Mouse (Mus musculus) kidney, postnatal 0 days (tissue): ENCODE results near the gene Ccnq. TPM values are rescaled to one million over a fixed set of nuclear protein-coding genes. Genes with fewer than 3 reads are reported as not detected.

Source experiments
- ATAC-seq: fragments of 200-750 bp; cut with Nextera tagmentation; replicated peaks from 2 replicates; pipeline ENCODE4 v1.8.0; 2017; ENCODE audit warnings: low read depth, moderate number of reproducible peaks, moderate TSS enrichment, moderate library complexity; ENCODE audit not compliant: low FRiP score
- DNase-seq: peaks from one replicate; pipeline ENCODE4 v3.0.0-alpha.2; 2016; ENCODE audit warnings: low spot score
- H3K27ac ChIP-seq: fragments of 300-500 bp; sonication (generic); 2 replicates; pipeline ENCODE4 v1.5.1; 2014; ENCODE audit warnings: mild to moderate bottlenecking
- H3K27me3 ChIP-seq: fragments of 300-500 bp; sonication (generic); 2 replicates; pipeline ENCODE4 v1.6.1; 2014; ENCODE audit warnings: low read length, mixed read lengths; ENCODE audit not compliant: insufficient read depth
- H3K36me3 ChIP-seq: fragments of 300-500 bp; sonication (generic); 2 replicates; pipeline ENCODE4 v1.6.1; 2014; ENCODE audit warnings: low read length, mixed read lengths; ENCODE audit not compliant: insufficient read depth
- H3K4me1 ChIP-seq: fragments of 300-500 bp; sonication (generic); replicated peaks from 2 replicates; pipeline ENCODE4 v1.6.1; 2014; ENCODE audit warnings: antibody characterized with exemption, low read length, mixed read lengths; ENCODE audit not compliant: insufficient read depth
- H3K4me2 ChIP-seq: fragments of 300-500 bp; sonication (generic); 2 replicates; pipeline ENCODE4 v1.6.1; 2014; ENCODE audit warnings: mild to moderate bottlenecking, low read length, moderate library complexity, mixed read lengths
- H3K4me3 ChIP-seq: fragments of 300-500 bp; sonication (generic); replicated peaks from 2 replicates; pipeline ENCODE4 v1.5.1; 2014; ENCODE audit warnings: low read depth, low read length
- H3K9ac ChIP-seq: fragments of 300-500 bp; sonication (generic); 2 replicates; pipeline ENCODE4 v1.6.1; 2014; ENCODE audit warnings: low read depth, low read length
- H3K9me3 ChIP-seq: fragments of 300-500 bp; sonication (generic); replicated peaks from 2 replicates; pipeline ENCODE4 v1.6.1; 2016; ENCODE audit warnings: low read length, inconsistent platforms, mixed read lengths
- CTCF ChIP-seq: IDR thresholded peaks from 2 replicates; pipeline ENCODE4 v1.5.1; 2016; ENCODE audit warnings: antibody characterized with exemption, low read depth, mild to moderate bottlenecking, moderate library complexity
- WGBS: fragments of 180-500 bp; shearing (Covaris S2); extraction: QIAGEN DNeasy Blood & Tissue Kit; methylation state at CpG from one replicate; pipeline ENCODE4 v1.1.7; 2014; 5-methylcytosine and 5-hydroxymethylcytosine counted together
- polyA plus RNA-seq: library from polyadenylated mRNA; unstranded; fragments of >200 nt; fragmentation: Nextera tagmentation; extraction: Ambion mirVana; gene quantifications from 2 replicates; pipeline ENCODE4 v1.2.1, GENCODE M21; 2015

Ccnq gene
- polyA plus RNA-seq, 1 experiment from 2014 or later: 55.8 TPM

GRCm38 (mm10) chr11:78791582-78791981, 40.1 kb upstream of the Ccnq start:
- Histone ChIP-seq H3K4me1 (0 out of 2 replicates have a peak, but pooled peaks cover 5% of the 10 kb centered on the region), H3K4me3 (no peak overlapping the region), H3K36me3 (no peaks in the 10 kb centered on the region), H3K27me3 (no peaks in the 10 kb centered on the region), H3K4me2 (no peak overlapping the region), H3K9ac (no peak overlapping the region), H3K9me3 (no peaks in the 10 kb centered on the region), H3K27ac (peak overlapping the region; percentile 70)
- 20% methylated on average over 4 of the region's 4 CpGs for WGBS
- ATAC-seq (peak; percentile 66), DNase-seq (peak; percentile 71)
- TF ChIP-seq CTCF: no peak

DNA sequence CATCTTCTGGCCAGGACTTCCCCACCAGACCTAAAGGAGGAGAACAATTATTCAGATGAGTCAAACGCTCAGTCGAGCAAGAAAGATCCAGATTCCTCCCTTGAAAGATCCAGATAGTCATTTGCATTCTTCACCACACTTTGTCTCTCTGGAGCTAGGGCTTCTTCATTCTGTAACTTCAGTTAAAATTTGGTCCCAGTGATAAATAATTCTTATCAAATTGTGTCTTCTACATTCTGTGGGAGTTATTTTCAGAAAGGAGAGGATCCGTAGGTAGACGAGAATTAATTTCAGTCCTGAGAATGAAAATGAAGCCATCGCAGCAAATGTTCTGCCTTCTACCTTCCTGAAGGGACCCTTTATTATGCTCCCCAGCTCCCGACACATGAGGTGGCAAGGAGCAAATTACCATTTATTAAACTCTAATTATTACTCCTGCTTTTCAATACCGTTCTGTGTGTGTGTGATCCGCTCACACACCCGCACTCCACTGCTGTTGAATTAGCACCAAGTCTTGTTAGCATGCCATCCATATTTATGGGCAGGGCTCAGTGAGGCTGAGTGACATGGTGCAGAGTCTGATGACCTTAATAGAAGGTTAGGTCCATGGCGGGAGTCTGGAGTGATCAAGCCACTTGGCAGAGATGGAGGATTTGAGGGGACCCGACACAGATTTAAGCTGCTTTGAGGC, 38.0 kb upstream of the Ccnq start:
- DNase-seq (no peak), ATAC-seq (no peak)
- no peaks in the 10 kb centered on the region for H3K9me3 ChIP-seq
- H3K27me3 ChIP-seq: no peaks in the 10 kb centered on the region
- WGBS: 84% methylated on average over 11 of the region's 11 CpGs
- H3K9ac ChIP-seq: no peak overlapping the region
- no peak overlapping the region for H3K4me3 ChIP-seq
- no peak overlapping the region for H3K27ac ChIP-seq
- TF ChIP-seq CTCF: no peak
- 0 out of 2 replicates have a peak, but pooled peaks cover 5% of the 10 kb centered on the region for H3K4me1 ChIP-seq
- H3K36me3 ChIP-seq: no peaks in the 10 kb centered on the region
- no peak overlapping the region for H3K4me2 ChIP-seq

- no peak overlapping the region for H3K4me2 ChIP-seq
- no peak for ATAC-seq
- H3K9ac ChIP-seq: no peak overlapping the region
- no peaks in the 10 kb centered on the region for H3K9me3 ChIP-seq
- no peak for DNase-seq
- WGBS: 59% methylated on average over 7 of the region's 7 CpGs
- H3K27me3 ChIP-seq: no peaks in the 10 kb centered on the region
- no peak overlapping the region for H3K27ac ChIP-seq
- TF ChIP-seq CTCF: no peak
- H3K36me3 ChIP-seq: no peaks in the 10 kb centered on the region
- H3K4me3 ChIP-seq: no peak overlapping the region
- H3K4me1 ChIP-seq: no peaks in the 10 kb centered on the region
These were observed 34.5 kb upstream of the Ccnq start for GRCm38 (mm10) chr11:78786013-78786431.

DNA sequence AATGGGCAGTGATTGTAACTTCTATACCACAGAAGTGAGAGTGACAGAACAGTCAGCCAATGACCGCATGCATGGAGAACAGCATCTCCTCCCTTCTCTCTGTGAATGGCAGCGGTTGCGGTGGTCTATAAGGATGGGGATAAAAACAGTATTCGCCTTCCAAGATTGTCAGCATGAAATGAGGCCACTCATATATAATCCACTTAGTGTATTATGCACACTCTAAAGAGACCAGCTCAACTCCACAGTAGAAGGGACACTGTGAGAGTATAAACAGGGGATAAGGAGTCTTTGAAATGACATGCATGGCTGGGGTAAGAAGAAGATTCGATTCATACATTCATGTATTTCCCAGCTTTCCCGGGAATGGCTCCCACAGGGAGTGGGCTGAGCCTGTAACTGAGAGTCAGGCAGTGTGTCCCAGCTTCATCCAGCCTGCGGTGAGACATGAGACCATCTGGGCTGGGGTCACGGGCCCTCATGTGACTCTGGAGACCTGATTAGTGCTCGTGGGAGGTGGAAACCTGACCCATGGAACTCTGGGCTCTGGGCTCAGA, 31.3 kb upstream of the Ccnq start:
- no peak overlapping the region for H3K4me3 ChIP-seq
- H3K36me3 ChIP-seq: no peaks in the 10 kb centered on the region
- ATAC-seq: no peak
- H3K4me1 ChIP-seq: no peaks in the 10 kb centered on the region
- H3K9ac ChIP-seq: no peak overlapping the region
- H3K27ac ChIP-seq: no peak overlapping the region
- DNase-seq: no peak
- no peak overlapping the region for H3K4me2 ChIP-seq
- no peaks in the 10 kb centered on the region for H3K9me3 ChIP-seq
- TF ChIP-seq CTCF: no peak
- 59% methylated on average over 9 of the region's 9 CpGs for WGBS
- H3K27me3 ChIP-seq: no peaks in the 10 kb centered on the region

GRCm38 (mm10) chr11:78782326-78782725, 30.8 kb upstream of the Ccnq start:
- WGBS: 56% methylated on average over 5 of the region's 5 CpGs
- no peaks in the 10 kb centered on the region for H3K27me3 ChIP-seq
- H3K27ac ChIP-seq: no peak overlapping the region
- H3K4me3 ChIP-seq: no peak overlapping the region
- ATAC-seq: no peak
- no peak overlapping the region for H3K9ac ChIP-seq
- H3K36me3 ChIP-seq: no peaks in the 10 kb centered on the region
- no peaks in the 10 kb centered on the region for H3K4me1 ChIP-seq
- no peak overlapping the region for H3K4me2 ChIP-seq
- no peak for DNase-seq
- no peak for TF ChIP-seq CTCF
- H3K9me3 ChIP-seq: no peaks in the 10 kb centered on the region

- Histone ChIP-seq H3K4me2 (no peak overlapping the region), H3K4me3 (no peak overlapping the region), H3K9me3 (no peaks in the 10 kb centered on the region), H3K36me3 (no peaks in the 10 kb centered on the region), H3K4me1 (no peaks in the 10 kb centered on the region), H3K27me3 (no peaks in the 10 kb centered on the region), H3K9ac (no peak overlapping the region), H3K27ac (no peak overlapping the region)
- TF ChIP-seq CTCF: no peak
- DNase-seq (no peak), ATAC-seq (no peak)
- WGBS: 79% methylated on average over 3 of the region's 3 CpGs
These were observed 29.0 kb upstream of the Ccnq start for GRCm38 (mm10) chr11:78780571-78780970.
